Mouse (Mus musculus): ENCODE measurements around the gene Ncbp1. TPM values are rescaled to one million over a fixed set of nuclear protein-coding genes. Genes with fewer than 3 reads are reported as not detected.

The Ncbp1 gene
- polyA plus RNA-seq, 1 experiment from 2014 or later, result 21.9 TPM

DNA sequence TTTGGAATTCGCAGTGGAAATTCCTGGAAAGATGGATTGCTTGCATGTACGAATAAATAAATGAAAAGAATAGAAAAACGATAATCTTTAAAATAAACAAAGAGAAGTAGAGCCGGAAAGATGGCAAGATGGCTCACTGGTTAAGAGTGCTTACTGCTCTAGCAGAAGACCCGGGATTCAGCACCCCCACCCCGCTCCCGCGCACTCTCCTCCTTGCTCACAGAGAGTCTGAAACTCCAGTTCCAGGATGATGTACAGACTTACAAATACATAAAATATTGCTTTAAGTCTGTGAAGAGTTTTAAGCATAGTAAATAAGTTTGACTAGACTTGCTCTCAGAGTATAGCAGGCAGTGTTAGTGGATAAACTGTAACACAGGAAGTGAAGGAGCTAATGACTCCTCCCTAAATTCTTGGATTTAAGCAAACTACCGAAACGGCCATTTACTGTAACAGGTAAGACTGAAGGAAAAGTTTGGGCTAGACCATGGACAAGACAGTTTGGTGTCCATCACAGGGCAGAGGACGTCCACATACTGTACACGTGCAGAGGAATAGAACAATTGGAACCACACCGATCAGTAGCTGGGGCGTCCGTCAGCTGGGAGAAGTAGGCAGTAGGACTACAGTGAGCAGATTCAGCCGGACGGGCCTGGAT lies 655 bp upstream of the Ncbp1 start:
- Histone ChIP-seq H3K4me1 (ENCODE audit: insufficient read depth, low read depth, low read length) (peaks cover 16% of the 10 kb centered on the region; the same call in 1 of the 2 replicates), H3K4me2 (replicated peaks; ENCODE audit: low read depth, low read length) (peak overlapping the region; percentile 87), H3K36me3 (ENCODE audit: insufficient read depth, low read length) (no peaks in the 10 kb centered on the region; the same call in 1 of the 2 replicates), H3K9ac (replicated peaks; ENCODE audit: low read depth) (peak overlapping the region; percentile 90), H3K27ac (ENCODE audit: low read length) (peak overlapping the region; percentile 99), H3K27me3 (replicated peaks; ENCODE audit: insufficient read depth, low read length) (no peaks in the 10 kb centered on the region), H3K9me3 (ENCODE audit: low read length) (no peaks in the 10 kb centered on the region), H3K4me3 (ENCODE audit: low read depth, low read length) (peak overlapping the region; percentile 83)
- ATAC-seq (peak; percentile 48), DNase-seq (ENCODE audit: low spot score) (peak; percentile 66)
- TF ChIP-seq EP300 (IDR thresholded peaks at IDR 0.05), result no peak
- TF ChIP-seq CTCF (IDR thresholded peaks at IDR 0.05), result no peak
- 2% methylated on average over 17 of the region's 17 CpGs for WGBS

DNA sequence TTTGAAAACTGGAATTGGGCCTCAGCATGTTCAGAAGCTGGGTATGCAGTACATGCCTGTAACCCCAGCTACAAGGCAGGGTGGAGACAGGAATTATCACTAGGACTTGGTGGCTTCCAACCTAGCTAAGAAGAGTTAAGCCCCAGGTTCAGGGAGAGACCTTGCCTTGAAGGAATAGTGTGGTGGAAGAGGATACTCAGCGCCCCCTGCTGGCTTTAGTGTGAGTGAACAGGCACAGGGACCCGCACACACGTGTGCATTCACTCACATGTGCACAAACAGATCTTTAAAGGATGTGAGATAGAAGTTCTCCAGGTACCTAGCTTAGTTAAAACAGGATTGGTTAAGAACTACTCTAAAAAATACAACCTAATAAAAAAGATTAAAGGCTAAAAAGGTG lies 5.9 kb downstream of the Ncbp1 start:
- no peak overlapping the region for H3K4me2 ChIP-seq (replicated peaks; ENCODE audit: low read depth, low read length)
- H3K27me3 ChIP-seq (replicated peaks; ENCODE audit: insufficient read depth, low read length), result no peaks in the 10 kb centered on the region
- 68% methylated on average over 3 of the region's 3 CpGs for WGBS
- H3K27ac ChIP-seq (ENCODE audit: low read length), result no peak overlapping the region
- H3K4me3 ChIP-seq (ENCODE audit: low read depth, low read length), result no peak overlapping the region
- no peaks in the 10 kb centered on the region for H3K36me3 ChIP-seq (ENCODE audit: insufficient read depth, low read length)
- ATAC-seq (no peak), DNase-seq (ENCODE audit: low spot score) (no peak)
- TF ChIP-seq EP300 (IDR thresholded peaks at IDR 0.05) (no peak), CTCF (IDR thresholded peaks at IDR 0.05) (peak; percentile 52)
- H3K4me1 ChIP-seq (ENCODE audit: insufficient read depth, low read depth, low read length), result peaks cover 8% of the 10 kb centered on the region; the same call in 1 of the 2 replicates
- H3K9ac ChIP-seq (replicated peaks; ENCODE audit: low read depth), result no peak overlapping the region
- no peaks in the 10 kb centered on the region for H3K9me3 ChIP-seq (ENCODE audit: low read length)

DNA sequence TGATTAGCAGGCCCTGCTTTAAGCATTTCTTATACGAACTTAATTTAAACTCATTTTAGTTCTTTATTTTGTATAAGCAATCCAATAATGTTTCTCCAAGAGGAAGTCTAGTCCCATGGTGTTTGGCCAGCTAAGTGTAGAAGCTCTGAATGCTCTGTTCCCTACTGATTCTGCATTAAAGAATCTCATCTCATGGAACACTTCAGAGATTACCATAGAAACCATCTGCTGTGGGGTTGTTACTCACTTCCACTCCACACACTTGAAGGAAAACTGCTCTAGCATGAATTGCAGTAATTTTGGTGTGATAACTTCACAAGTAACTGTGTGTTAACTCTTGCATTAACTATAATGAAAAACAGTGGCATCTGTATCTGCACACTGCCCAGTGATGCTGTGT lies 8.5 kb downstream of the Ncbp1 start:
- no peak for TF ChIP-seq CTCF (IDR thresholded peaks at IDR 0.05)
- no peak for TF ChIP-seq EP300 (IDR thresholded peaks at IDR 0.05)
- Histone ChIP-seq H3K9me3 (ENCODE audit: low read length) (no peaks in the 10 kb centered on the region), H3K4me3 (ENCODE audit: low read depth, low read length) (no peak overlapping the region), H3K36me3 (ENCODE audit: insufficient read depth, low read length) (peaks cover 2% of the 10 kb centered on the region; the same call in 1 of the 2 replicates), H3K4me2 (replicated peaks; ENCODE audit: low read depth, low read length) (no peak overlapping the region), H3K4me1 (ENCODE audit: insufficient read depth, low read depth, low read length) (no peaks in the 10 kb centered on the region), H3K27me3 (replicated peaks; ENCODE audit: insufficient read depth, low read length) (no peaks in the 10 kb centered on the region), H3K27ac (ENCODE audit: low read length) (no peak overlapping the region), H3K9ac (replicated peaks; ENCODE audit: low read depth) (no peak overlapping the region)
- DNase-seq (ENCODE audit: low spot score) (peak; percentile 12), ATAC-seq (no peak)
- WGBS, result 89% methylated on average over 1 of the region's 1 CpGs

DNA sequence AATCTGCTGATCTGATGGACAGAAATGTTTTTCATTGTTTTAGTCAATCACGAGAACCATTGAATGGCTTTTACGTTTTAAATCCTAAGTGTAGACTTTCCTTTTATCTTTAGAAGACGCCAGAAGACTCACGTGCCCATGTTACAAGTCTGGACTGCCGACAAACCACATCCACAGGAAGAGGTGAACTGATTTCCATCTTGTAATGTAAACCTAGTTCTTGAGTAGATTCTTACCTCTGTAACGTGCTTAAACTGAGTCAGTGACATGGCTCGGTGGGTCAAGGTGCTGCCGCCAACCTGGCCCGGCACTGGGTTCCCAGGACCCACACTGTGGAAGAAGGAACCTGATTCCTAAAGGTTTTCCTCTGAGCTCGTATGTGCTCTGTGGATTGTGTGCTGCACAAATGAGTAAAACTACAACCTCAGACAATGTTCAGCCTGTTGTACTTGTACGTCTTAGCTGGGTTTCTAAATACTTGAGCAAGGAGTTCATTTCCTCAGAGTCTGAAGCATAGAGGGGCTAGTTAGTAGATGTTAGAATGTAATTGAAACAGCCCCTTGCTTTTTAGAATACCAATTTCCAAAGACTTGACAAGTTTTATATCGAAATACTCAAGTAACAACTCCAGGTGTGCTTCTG lies 13.6 kb downstream of the Ncbp1 start:
- no peak for DNase-seq (ENCODE audit: low spot score)
- Histone ChIP-seq H3K36me3 (ENCODE audit: insufficient read depth, low read length) (peaks cover 23% of the 10 kb centered on the region; the same call in 1 of the 2 replicates), H3K27ac (ENCODE audit: low read length) (no peak overlapping the region), H3K4me1 (ENCODE audit: insufficient read depth, low read depth, low read length) (no peaks in the 10 kb centered on the region), H3K4me2 (replicated peaks; ENCODE audit: low read depth, low read length) (no peak overlapping the region), H3K9me3 (ENCODE audit: low read length) (no peaks in the 10 kb centered on the region), H3K27me3 (replicated peaks; ENCODE audit: insufficient read depth, low read length) (no peaks in the 10 kb centered on the region), H3K4me3 (ENCODE audit: low read depth, low read length) (no peak overlapping the region), H3K9ac (replicated peaks; ENCODE audit: low read depth) (no peak overlapping the region)
- 91% methylated on average over 12 of the region's 12 CpGs for WGBS
- no peak for ATAC-seq
- TF ChIP-seq CTCF (IDR thresholded peaks at IDR 0.05) (no peak), EP300 (IDR thresholded peaks at IDR 0.05) (no peak)

DNA sequence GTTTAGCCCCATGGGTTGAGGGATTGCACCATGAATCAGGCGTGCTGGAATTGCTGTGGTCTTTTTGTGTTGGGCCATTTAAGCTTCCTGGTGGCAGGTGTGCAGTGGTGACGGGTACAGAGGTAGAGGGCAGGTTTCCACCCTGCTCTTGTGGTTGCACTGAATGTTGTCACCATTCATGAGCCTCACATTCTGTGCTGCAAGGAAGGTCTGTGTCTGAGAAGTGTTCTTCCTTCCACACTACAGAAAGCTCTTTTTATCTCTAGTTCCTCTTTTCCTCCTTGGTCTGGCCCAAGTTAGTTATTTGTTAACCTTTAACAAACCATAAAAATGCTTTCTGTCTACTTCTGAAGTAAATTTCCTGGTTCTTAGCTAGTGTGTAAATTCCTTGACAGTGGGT lies 25.6 kb downstream of the Ncbp1 start:
- Histone ChIP-seq H3K36me3 (ENCODE audit: insufficient read depth, low read length) (peaks cover 37% of the 10 kb centered on the region), H3K4me3 (ENCODE audit: low read depth, low read length) (no peak overlapping the region), H3K27me3 (replicated peaks; ENCODE audit: insufficient read depth, low read length) (no peaks in the 10 kb centered on the region), H3K9me3 (ENCODE audit: low read length) (no peaks in the 10 kb centered on the region), H3K4me2 (replicated peaks; ENCODE audit: low read depth, low read length) (no peak overlapping the region), H3K9ac (replicated peaks; ENCODE audit: low read depth) (no peak overlapping the region), H3K27ac (ENCODE audit: low read length) (no peak overlapping the region), H3K4me1 (ENCODE audit: insufficient read depth, low read depth, low read length) (no peaks in the 10 kb centered on the region)
- TF ChIP-seq CTCF (IDR thresholded peaks at IDR 0.05) (no peak), EP300 (IDR thresholded peaks at IDR 0.05) (no peak)
- DNase-seq (ENCODE audit: low spot score), result no peak
- ATAC-seq, result no peak
- WGBS, result 68% methylated on average over 2 of the region's 2 CpGs

DNA sequence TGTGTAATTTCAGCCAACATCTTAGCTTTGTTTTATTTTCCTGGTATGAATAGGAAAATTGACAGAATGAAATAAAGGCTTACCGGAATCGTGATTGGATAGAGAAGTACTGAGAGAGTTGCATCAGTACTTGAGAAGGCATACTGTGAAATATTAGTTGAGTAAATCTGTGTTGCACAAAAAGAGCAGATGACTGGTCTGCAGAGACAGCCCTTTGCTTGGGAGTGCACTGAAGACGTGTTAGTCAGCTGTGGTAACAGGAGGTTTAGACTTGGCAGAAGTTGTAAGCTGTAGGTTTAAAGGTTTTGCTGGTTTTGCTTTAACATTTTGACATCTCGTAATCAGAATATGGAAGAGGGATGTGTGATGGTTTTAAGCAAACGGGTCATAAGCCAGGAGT lies 27.4 kb downstream of the Ncbp1 start:
- 87% methylated on average over 5 of the region's 5 CpGs for WGBS
- DNase-seq (ENCODE audit: low spot score), result no peak
- no peak for ATAC-seq
- Histone ChIP-seq H3K27ac (ENCODE audit: low read length) (no peak overlapping the region), H3K27me3 (replicated peaks; ENCODE audit: insufficient read depth, low read length) (no peaks in the 10 kb centered on the region), H3K9ac (replicated peaks; ENCODE audit: low read depth) (no peak overlapping the region), H3K4me3 (ENCODE audit: low read depth, low read length) (no peak overlapping the region), H3K4me1 (ENCODE audit: insufficient read depth, low read depth, low read length) (no peaks in the 10 kb centered on the region), H3K4me2 (replicated peaks; ENCODE audit: low read depth, low read length) (no peak overlapping the region), H3K9me3 (ENCODE audit: low read length) (no peaks in the 10 kb centered on the region), H3K36me3 (ENCODE audit: insufficient read depth, low read length) (peaks cover 47% of the 10 kb centered on the region)
- no peak for TF ChIP-seq EP300 (IDR thresholded peaks at IDR 0.05)

All from lung, postnatal 0 days (tissue).